Mouse (Mus musculus) ovary, adult 18-20 months (tissue): ENCODE results near the gene Tm7sf3.
"Not testable (repeated sequence)": the region's sequence is repeated elsewhere in the genome, so short reads cannot be mapped to it uniquely, and the experiment has no call there.

ENCODE experiments used
- DNase-seq: peaks from one replicate; pipeline ENCODE4 v3.0.0; 2022; ENCODE audit warnings: low spot score, mixed read lengths

Tm7sf3 gene

GRCm38 (mm10) chr6:146613907-146614306 is 28.7 kb downstream of the Tm7sf3 start:
- DNase-seq, result no peak

GRCm38 (mm10) chr6:146612736-146613135 is 29.9 kb downstream of the Tm7sf3 start:
- no peak for DNase-seq

GRCm38 (mm10) chr6:146611897-146612296 is 30.7 kb downstream of the Tm7sf3 start:
- DNase-seq, result no peak

GRCm38 (mm10) chr6:146611385-146611784 is 31.2 kb downstream of the Tm7sf3 start:
- DNase-seq, result no peak

- DNase-seq, result no peak
Measured at GRCm38 (mm10) chr6:146603651-146604050, 39.0 kb downstream of the Tm7sf3 start.

GRCm38 (mm10) chr6:146602601-146603000 is 40.0 kb downstream of the Tm7sf3 start:
- no peak for DNase-seq

GRCm38 (mm10) chr6:146585134-146585533 is 57.5 kb downstream of the Tm7sf3 start:
- DNase-seq, result no peak

- DNase-seq, result no peak
Measured at GRCm38 (mm10) chr6:146583366-146584046, 59.1 kb downstream of the Tm7sf3 start.

GRCm38 (mm10) chr6:146580381-146580926 is 62.2 kb downstream of the Tm7sf3 start:
- no peak for DNase-seq

- no peak for DNase-seq
Measured at GRCm38 (mm10) chr6:146578586-146578985, 64.0 kb downstream of the Tm7sf3 start.

- DNase-seq, result peak; percentile 43
Measured at GRCm38 (mm10) chr6:146578111-146578531, 64.5 kb downstream of the Tm7sf3 start.

- peak; percentile 97 for DNase-seq
Measured at GRCm38 (mm10) chr6:146577310-146578109, 65.1 kb downstream of the Tm7sf3 start, which contains the start of gene Ints13. Ints13 (minus strand) TSS chr6:146577835.

- DNase-seq, result no peak
Measured at GRCm38 (mm10) chr6:146576903-146577302, 65.7 kb downstream of the Tm7sf3 start, which contains the start of gene Fgfr1op2. Fgfr1op2 (plus strand) TSS chr6:146577203.

GRCm38 (mm10) chr6:146572073-146572472 is 70.6 kb downstream of the Tm7sf3 start:
- DNase-seq, result no peak

GRCm38 (mm10) chr6:146562461-146562860 is 80.2 kb downstream of the Tm7sf3 start:
- not testable (repeated sequence) for DNase-seq
